Mouse (Mus musculus): ENCODE results near the gene Setd5.

DNA sequence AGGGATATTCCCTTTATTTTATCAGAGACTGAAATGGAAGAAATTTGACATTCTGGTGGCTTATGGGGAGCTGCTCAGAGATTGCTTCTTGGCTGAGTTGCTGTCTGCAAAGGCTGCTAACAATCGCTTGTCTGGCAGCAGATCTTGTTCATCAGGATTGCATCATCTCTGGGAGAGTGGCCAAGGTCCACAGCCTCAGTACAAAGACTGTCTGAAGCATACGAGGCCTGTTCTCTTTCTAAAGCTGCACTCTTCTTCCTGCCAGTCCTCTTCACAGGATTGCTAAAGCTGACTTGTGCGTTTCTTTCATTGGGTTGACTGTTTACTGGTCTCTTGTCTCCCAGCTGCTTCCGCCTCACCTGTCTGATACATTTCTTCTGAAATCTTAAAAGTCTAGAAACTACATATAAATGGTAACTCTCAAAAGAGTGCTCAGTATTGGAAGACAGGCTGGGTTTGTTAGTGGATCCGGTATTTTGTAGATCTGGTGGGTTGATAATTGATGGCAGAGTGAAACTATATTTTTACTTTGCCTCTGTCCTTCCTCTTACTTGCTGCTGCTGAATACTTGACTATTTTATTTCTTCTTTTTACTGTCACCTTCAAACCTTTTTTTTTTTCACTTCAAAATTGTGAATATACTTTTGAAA, 22.6 kb downstream of the Setd5 start:
- no peak for TF ChIP-seq POLR2A (IDR thresholded peaks at IDR 0.05; ENCODE audit: borderline replicate concordance, extremely low read depth, insufficient read depth, insufficient read length, poor library complexity, severe bottlenecking)
- no peak for TF ChIP-seq CTCF (IDR thresholded peaks at IDR 0.05; ENCODE audit: borderline replicate concordance, extremely low read depth, insufficient read depth, insufficient read length)

Data from brain, embryonic 14.5 days (tissue).